Mouse (Mus musculus): ENCODE measurements around the gene Nkain1. TPM values are rescaled to one million over a fixed set of nuclear protein-coding genes. Genes with fewer than 3 reads are reported as not detected.

Nkain1 gene
- total RNA-seq (2023), result not detected

GRCm38 (mm10) chr4:130574048-130574413 is at the start of gene Nkain1:
Gene Nkain1 (minus strand): TSS chr4:130574173.

Other genes with a start within 250 kb of the Nkain1 start
- gene Zcchc17, start 214.2 kb downstream of the Nkain1 start, total RNA-seq (2023), result 10 to 100 TPM; 31.1 to 34.5 TPM
- gene Snrnp40, start 214.0 kb downstream of the Nkain1 start, total RNA-seq (2023), result 10 to 100 TPM; 62.6 to 69.9 TPM
- 100 to 1,000 TPM; 137 to 161 TPM for gene Pum1, start 89.1 kb upstream of the Nkain1 start, total RNA-seq (2023)
- 1 to 10 TPM; 2.3 to 5.7 TPM for gene Sdc3, start 218.4 kb upstream of the Nkain1 start, total RNA-seq (2023)